Mouse (Mus musculus) cerebellum, adult 2 months (tissue): ENCODE data around the gene Ulk4. TPM values are rescaled to one million over a fixed set of nuclear protein-coding genes. Genes with fewer than 3 reads are reported as not detected.

Experiments used
- DNase-seq, 2 experiments: peaks; one replicate each; pipeline ENCODE4 v3.0.0; 2021
- H3K27ac ChIP-seq: fragments of 200-500 bp; 2 replicates; pipeline ENCODE4 v1.5.1; 2012; ENCODE audit warnings: low read length, control low read depth, inconsistent platforms; ENCODE audit not compliant: insufficient read depth
- H3K27me3 ChIP-seq: fragments of 200-500 bp; 2 replicates; pipeline ENCODE4 v1.6.1; 2012; ENCODE audit warnings: inconsistent platforms, mild to moderate bottlenecking, low read length, moderate library complexity; ENCODE audit not compliant: control insufficient read depth, insufficient read depth
- H3K4me1 ChIP-seq: fragments of 200-500 bp; 2 replicates; pipeline ENCODE4 v1.6.1; 2011; ENCODE audit warnings: low read length; ENCODE audit not compliant: control insufficient read depth, insufficient read depth
- H3K4me3 ChIP-seq: fragments of 200-500 bp; replicated peaks from 2 replicates; pipeline ENCODE3; 2011; ENCODE audit warnings: mild to moderate bottlenecking, low read depth, low read length, control low read depth; ENCODE audit not compliant: insufficient read depth
- CTCF ChIP-seq: fragments of 200-500 bp; IDR thresholded peaks from 2 replicates; pipeline ENCODE4 v1.5.1; 2011; ENCODE audit warnings: low read depth, mild to moderate bottlenecking, control low read depth, low read length, moderate library complexity, borderline replicate concordance; ENCODE audit not compliant: insufficient read depth
- POLR2A ChIP-seq: fragments of 200-500 bp; IDR thresholded peaks from 2 replicates; pipeline ENCODE4 v1.6.1; 2011; ENCODE audit warnings: low read length, control low read depth, borderline replicate concordance; ENCODE audit not compliant: insufficient read depth
- WGBS: fragments of 180-500 bp; shearing (Covaris S2); methylation state at CpG from one replicate; pipeline ENCODE4 v1.1.7; 2018; 5-methylcytosine and 5-hydroxymethylcytosine counted together
- polyA plus RNA-seq: library from polyadenylated mRNA; depleted of rRNA; stranded (reverse); fragments of >200 nt; gene quantifications from 2 replicates; pipeline ENCODE4 v1.2.3, GENCODE M21; 2012

Gene Ulk4
- polyA plus RNA-seq, 1 experiment, result 2.1 TPM

GRCm38 (mm10) chr9:120988088-120988487, 288.9 kb downstream of the Ulk4 start:
- TF ChIP-seq CTCF (no peak), POLR2A (no peak)
- Histone ChIP-seq H3K27me3 (no peaks in the 10 kb centered on the region), H3K4me1 (0 out of 2 replicates have a peak, but pooled peaks cover 6% of the 10 kb centered on the region), H3K4me3 (no peak overlapping the region), H3K27ac (no peak overlapping the region)
- whole genome bisulfite sequencing, result 44% methylated on average over 9 of the region's 9 CpGs
- DNase-seq, result no peak

GRCm38 (mm10) chr9:120986994-120987393, 290.0 kb downstream of the Ulk4 start:
- Histone ChIP-seq H3K27ac (no peak overlapping the region), H3K4me3 (no peak overlapping the region), H3K27me3 (no peaks in the 10 kb centered on the region), H3K4me1 (0 out of 2 replicates have a peak, but pooled peaks cover 6% of the 10 kb centered on the region)
- WGBS, result 91% methylated on average over 4 of the region's 4 CpGs
- no peak for TF ChIP-seq POLR2A
- no peak for TF ChIP-seq CTCF
- no peak for DNase-seq

GRCm38 (mm10) chr9:120986255-120986654, 290.7 kb downstream of the Ulk4 start:
- TF ChIP-seq CTCF (no peak), POLR2A (no peak)
- DNase-seq, result no peak
- Histone ChIP-seq H3K27ac (no peak overlapping the region), H3K4me3 (no peak overlapping the region), H3K4me1 (0 out of 2 replicates have a peak, but pooled peaks cover 6% of the 10 kb centered on the region), H3K27me3 (no peaks in the 10 kb centered on the region)
- 88% methylated on average over 3 of the region's 3 CpGs for WGBS

- 98% methylated on average over 5 of the region's 5 CpGs for WGBS
- DNase-seq, result no peak
- no peaks in the 10 kb centered on the region for H3K27me3 ChIP-seq
- no peak for TF ChIP-seq CTCF
- no peak for TF ChIP-seq POLR2A
- H3K4me3 ChIP-seq, result no peak overlapping the region
- H3K4me1 ChIP-seq, result 0 out of 2 replicates have a peak, but pooled peaks cover 6% of the 10 kb centered on the region
- no peak overlapping the region for H3K27ac ChIP-seq
Measured at GRCm38 (mm10) chr9:120985524-120985923, 291.5 kb downstream of the Ulk4 start.

GRCm38 (mm10) chr9:120985009-120985408, 292.0 kb downstream of the Ulk4 start:
- H3K27me3 ChIP-seq, result no peaks in the 10 kb centered on the region
- H3K4me1 ChIP-seq, result 0 out of 2 replicates have a peak, but pooled peaks cover 6% of the 10 kb centered on the region
- no peak overlapping the region for H3K27ac ChIP-seq
- no peak for DNase-seq
- 98% methylated on average over 5 of the region's 5 CpGs for WGBS
- H3K4me3 ChIP-seq, result no peak overlapping the region
- TF ChIP-seq POLR2A, result no peak
- TF ChIP-seq CTCF, result no peak

- DNase-seq, result no peak
- Histone ChIP-seq H3K27me3 (no peaks in the 10 kb centered on the region), H3K27ac (no peak overlapping the region), H3K4me1 (0 out of 2 replicates have a peak, but pooled peaks cover 2% of the 10 kb centered on the region), H3K4me3 (no peak overlapping the region)
- TF ChIP-seq CTCF (no peak), POLR2A (no peak)
- 92% methylated on average over 5 of the region's 5 CpGs for WGBS
Measured at GRCm38 (mm10) chr9:120984509-120984908, 292.5 kb downstream of the Ulk4 start.

- Histone ChIP-seq H3K4me1 (0 out of 2 replicates have a peak, but pooled peaks cover 2% of the 10 kb centered on the region), H3K27me3 (no peaks in the 10 kb centered on the region), H3K4me3 (no peak overlapping the region), H3K27ac (no peak overlapping the region)
- 82% methylated on average over 8 of the region's 8 CpGs for WGBS
- no peak for TF ChIP-seq CTCF
- no peak for TF ChIP-seq POLR2A
- no peak for DNase-seq
Measured at GRCm38 (mm10) chr9:120983849-120984248, 293.1 kb downstream of the Ulk4 start.

- 62% methylated on average over 7 of the region's 7 CpGs for WGBS
- H3K4me1 ChIP-seq, result 0 out of 2 replicates have a peak, but pooled peaks cover 2% of the 10 kb centered on the region
- H3K4me3 ChIP-seq, result no peak overlapping the region
- TF ChIP-seq CTCF (no peak), POLR2A (no peak)
- no peak for DNase-seq
- H3K27ac ChIP-seq, result no peak overlapping the region
- no peaks in the 10 kb centered on the region for H3K27me3 ChIP-seq
Measured at GRCm38 (mm10) chr9:120981777-120982176, 295.2 kb downstream of the Ulk4 start.

GRCm38 (mm10) chr9:120976856-120977255, 300.1 kb downstream of the Ulk4 start:
- H3K27me3 ChIP-seq, result no peaks in the 10 kb centered on the region
- WGBS, result 97% methylated on average over 4 of the region's 4 CpGs

More at GRCm38 (mm10) chr9:120976856-120977255, 300.1 kb downstream of the Ulk4 start:
- Histone ChIP-seq H3K27ac (no peak overlapping the region), H3K4me3 (no peak overlapping the region), H3K4me1 (no peaks in the 10 kb centered on the region)
- no peak for TF ChIP-seq POLR2A
- no peak for TF ChIP-seq CTCF
- no peak for DNase-seq
